Mouse (Mus musculus): ENCODE results near the gene Fmo2. TPM values are rescaled to one million over a fixed set of nuclear protein-coding genes. Genes with fewer than 3 reads are reported as not detected.

Gene Fmo2
- polyA plus RNA-seq, 1 experiment = 0.84 TPM

GRCm38 (mm10) chr1:162891980-162892451, 6.5 kb downstream of the Fmo2 start:
- no peaks in the 10 kb centered on the region for H3K27me3 ChIP-seq (ENCODE audit: control insufficient read depth, insufficient read depth, low read length)
- DNase-seq (ENCODE audit: low read depth in 1 of 2, low spot score in 2 of 2) = no peak
- no peaks in the 10 kb centered on the region for H3K4me1 ChIP-seq (ENCODE audit: control insufficient read depth, insufficient read depth, insufficient read length)
- no peak overlapping the region for H3K27ac ChIP-seq (ENCODE audit: insufficient read depth, low read length)
- TF ChIP-seq CTCF (IDR thresholded peaks at IDR 0.05; ENCODE audit: extremely low read depth, insufficient read depth, insufficient read length, insufficient replicate concordance) = no peak
- TF ChIP-seq POLR2A (IDR thresholded peaks at IDR 0.05; ENCODE audit: low read depth, low read length) = no peak
- no peak overlapping the region for H3K4me3 ChIP-seq (ENCODE audit: extremely low read depth, insufficient read depth, insufficient read length)
- H3K36me3 ChIP-seq (ENCODE audit: control insufficient read depth, insufficient read depth, low read length) = no peaks in the 10 kb centered on the region
- 55% methylated on average over 6 of the region's 6 CpGs for WGBS

GRCm38 (mm10) chr1:162888646-162889045, 9.9 kb downstream of the Fmo2 start:
- no peaks in the 10 kb centered on the region for H3K4me1 ChIP-seq (ENCODE audit: control insufficient read depth, insufficient read depth, insufficient read length)
- TF ChIP-seq CTCF (IDR thresholded peaks at IDR 0.05; ENCODE audit: extremely low read depth, insufficient read depth, insufficient read length, insufficient replicate concordance) (no peak), POLR2A (IDR thresholded peaks at IDR 0.05; ENCODE audit: low read depth, low read length) (no peak)
- no peak overlapping the region for H3K4me3 ChIP-seq (ENCODE audit: extremely low read depth, insufficient read depth, insufficient read length)
- H3K27ac ChIP-seq (ENCODE audit: insufficient read depth, low read length) = no peak overlapping the region
- H3K27me3 ChIP-seq (ENCODE audit: control insufficient read depth, insufficient read depth, low read length) = no peaks in the 10 kb centered on the region
- H3K36me3 ChIP-seq (ENCODE audit: control insufficient read depth, insufficient read depth, low read length) = no peaks in the 10 kb centered on the region
- WGBS = 85% methylated on average over 12 of the region's 12 CpGs
- DNase-seq (ENCODE audit: low read depth in 1 of 2, low spot score in 2 of 2) = no peak

DNA sequence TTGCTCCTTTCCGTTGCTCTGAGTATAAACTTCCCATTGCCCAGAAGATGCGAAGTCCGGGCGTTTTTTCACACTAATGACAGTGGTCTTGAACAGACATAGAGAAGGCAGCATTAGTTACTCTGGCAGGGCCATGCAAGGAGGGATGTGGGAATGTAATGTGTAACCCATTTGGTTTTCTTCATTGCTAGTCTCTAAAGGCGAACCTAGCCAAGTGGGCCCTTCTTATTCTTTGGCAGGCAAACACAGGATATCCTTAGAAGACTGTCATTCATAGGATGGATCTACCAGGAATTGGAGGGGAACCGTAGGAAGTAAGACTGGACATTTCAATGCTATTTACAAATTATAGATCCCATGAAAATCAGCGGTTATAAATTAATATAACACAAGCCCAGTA, 10.9 kb downstream of the Fmo2 start:
- Histone ChIP-seq H3K4me1 (ENCODE audit: control insufficient read depth, insufficient read depth, insufficient read length) (no peaks in the 10 kb centered on the region), H3K36me3 (ENCODE audit: control insufficient read depth, insufficient read depth, low read length) (no peaks in the 10 kb centered on the region), H3K4me3 (ENCODE audit: extremely low read depth, insufficient read depth, insufficient read length) (no peak overlapping the region), H3K27me3 (ENCODE audit: control insufficient read depth, insufficient read depth, low read length) (no peaks in the 10 kb centered on the region), H3K27ac (ENCODE audit: insufficient read depth, low read length) (no peak overlapping the region)
- no peak for DNase-seq (ENCODE audit: low read depth in 1 of 2, low spot score in 2 of 2)
- TF ChIP-seq CTCF (IDR thresholded peaks at IDR 0.05; ENCODE audit: extremely low read depth, insufficient read depth, insufficient read length, insufficient replicate concordance) (no peak), POLR2A (IDR thresholded peaks at IDR 0.05; ENCODE audit: low read depth, low read length) (no peak)
- 88% methylated on average over 7 of the region's 7 CpGs for whole genome bisulfite sequencing

DNA sequence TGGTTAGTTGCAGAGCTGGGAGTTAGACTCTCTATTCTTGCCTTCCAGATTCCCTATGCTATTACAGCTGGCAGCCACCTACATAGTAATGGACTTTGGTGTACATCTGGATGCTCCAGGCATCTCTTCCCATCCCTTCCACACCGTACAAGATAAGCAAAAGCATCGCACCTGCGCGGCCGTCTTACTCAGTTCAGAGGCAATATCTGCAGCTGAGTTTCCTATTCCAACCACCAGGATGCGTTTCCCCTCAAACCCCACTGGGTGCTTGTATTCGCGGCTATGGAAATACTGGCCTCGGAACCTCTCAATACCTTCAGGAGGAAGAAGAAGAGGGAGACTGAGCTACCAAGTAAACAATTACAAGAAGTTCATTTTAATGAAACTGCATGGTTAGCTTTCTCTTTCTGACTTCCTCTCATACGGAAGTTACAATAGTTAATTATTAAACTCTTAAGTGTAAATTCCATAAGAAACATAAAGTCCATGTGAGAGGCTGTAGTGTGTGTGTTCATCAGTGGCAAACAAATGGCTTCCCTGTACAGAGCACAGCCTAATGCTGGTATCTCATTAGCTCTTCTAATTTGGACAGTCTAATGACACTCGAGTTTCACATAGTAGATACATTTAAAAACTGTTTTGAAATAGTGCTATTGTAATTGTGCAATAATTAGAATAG, 12.2 kb downstream of the Fmo2 start:
- no peaks in the 10 kb centered on the region for H3K36me3 ChIP-seq (ENCODE audit: control insufficient read depth, insufficient read depth, low read length)
- no peaks in the 10 kb centered on the region for H3K27me3 ChIP-seq (ENCODE audit: control insufficient read depth, insufficient read depth, low read length)
- no peak for DNase-seq (ENCODE audit: low read depth in 1 of 2, low spot score in 2 of 2)
- 87% methylated on average over 11 of the region's 11 CpGs for WGBS
- no peaks in the 10 kb centered on the region for H3K4me1 ChIP-seq (ENCODE audit: control insufficient read depth, insufficient read depth, insufficient read length)
- no peak overlapping the region for H3K27ac ChIP-seq (ENCODE audit: insufficient read depth, low read length)
- no peak for TF ChIP-seq CTCF (IDR thresholded peaks at IDR 0.05; ENCODE audit: extremely low read depth, insufficient read depth, insufficient read length, insufficient replicate concordance)
- TF ChIP-seq POLR2A (IDR thresholded peaks at IDR 0.05; ENCODE audit: low read depth, low read length) = no peak
- no peak overlapping the region for H3K4me3 ChIP-seq (ENCODE audit: extremely low read depth, insufficient read depth, insufficient read length)

DNA sequence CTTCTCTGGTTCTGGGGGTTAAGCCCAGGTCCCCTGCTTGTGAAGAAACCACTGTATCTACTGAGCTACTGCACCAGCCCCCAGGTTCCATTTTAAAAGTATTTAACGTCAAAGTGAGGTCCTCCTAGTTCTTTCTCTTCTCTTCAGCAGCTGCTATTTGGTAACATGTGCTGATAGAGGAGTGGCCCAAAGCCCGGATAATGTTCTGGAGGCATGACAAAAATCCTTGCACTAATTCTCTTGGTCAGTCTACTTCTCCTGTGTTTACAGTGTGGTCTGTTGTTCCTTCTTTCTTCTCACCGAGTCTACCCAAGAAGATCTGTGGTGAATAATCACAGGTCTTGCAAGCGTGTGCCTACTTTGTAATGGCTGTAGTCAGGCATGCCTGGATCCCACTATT, 15.8 kb downstream of the Fmo2 start:
- H3K27ac ChIP-seq (ENCODE audit: insufficient read depth, low read length) = no peak overlapping the region
- H3K4me1 ChIP-seq (ENCODE audit: control insufficient read depth, insufficient read depth, insufficient read length) = no peaks in the 10 kb centered on the region
- H3K4me3 ChIP-seq (ENCODE audit: extremely low read depth, insufficient read depth, insufficient read length) = no peak overlapping the region
- H3K36me3 ChIP-seq (ENCODE audit: control insufficient read depth, insufficient read depth, low read length) = no peaks in the 10 kb centered on the region
- DNase-seq (ENCODE audit: low read depth in 1 of 2, low spot score in 2 of 2) = no peak
- H3K27me3 ChIP-seq (ENCODE audit: control insufficient read depth, insufficient read depth, low read length) = no peaks in the 10 kb centered on the region
- no peak for TF ChIP-seq CTCF (IDR thresholded peaks at IDR 0.05; ENCODE audit: extremely low read depth, insufficient read depth, insufficient read length, insufficient replicate concordance)
- TF ChIP-seq POLR2A (IDR thresholded peaks at IDR 0.05; ENCODE audit: low read depth, low read length) = no peak
- WGBS = 78% methylated on average over 4 of the region's 4 CpGs

- H3K4me3 ChIP-seq (ENCODE audit: extremely low read depth, insufficient read depth, insufficient read length) = no peak overlapping the region
- H3K27ac ChIP-seq (ENCODE audit: insufficient read depth, low read length) = no peak overlapping the region
- peak in 1 of 2 experiments; percentile 43 for DNase-seq (ENCODE audit: low read depth in 1 of 2, low spot score in 2 of 2)
- H3K27me3 ChIP-seq (ENCODE audit: control insufficient read depth, insufficient read depth, low read length) = no peaks in the 10 kb centered on the region
- no peaks in the 10 kb centered on the region for H3K4me1 ChIP-seq (ENCODE audit: control insufficient read depth, insufficient read depth, insufficient read length)
- 39% methylated on average over 11 of the region's 11 CpGs for WGBS
- H3K36me3 ChIP-seq (ENCODE audit: control insufficient read depth, insufficient read depth, low read length) = no peaks in the 10 kb centered on the region
- TF ChIP-seq POLR2A (IDR thresholded peaks at IDR 0.05; ENCODE audit: low read depth, low read length) (no peak), CTCF (IDR thresholded peaks at IDR 0.05; ENCODE audit: extremely low read depth, insufficient read depth, insufficient read length, insufficient replicate concordance) (peak; percentile 48; the same call in 1 of the 2 replicates)
Observed at GRCm38 (mm10) chr1:162879595-162880369, 18.7 kb downstream of the Fmo2 start.
